Mouse (Mus musculus): Measurements from ENCODE around the gene Olfr541.

The Olfr541 gene

GRCm38 (mm10) chr7:140696967-140697366 is at the start of gene Olfr541:
Gene Olfr541, plus strand, starts transcription at chr7:140697267.

GRCm38 (mm10) chr7:140659630-140660029 is 37.4 kb upstream of the Olfr541 start, which contains the start of gene Olfr539:
Gene Olfr539, plus strand, starts transcription at chr7:140659930.
- WGBS = 62% methylated on average over 4 of the region's 4 CpGs

GRCm38 (mm10) chr7:140670693-140671092 is 26.4 kb upstream of the Olfr541 start:
- 92% methylated on average over 3 of the region's 3 CpGs for WGBS

- 7% methylated on average over 6 of the region's 6 CpGs for whole genome bisulfite sequencing
Measured at GRCm38 (mm10) chr7:140675863-140676262, 21.2 kb upstream of the Olfr541 start.

GRCm38 (mm10) chr7:140679591-140679990 is 17.5 kb upstream of the Olfr541 start:
- 61% methylated on average over 4 of the region's 4 CpGs for WGBS

GRCm38 (mm10) chr7:140681651-140682050 is 15.4 kb upstream of the Olfr541 start, which contains the start of gene Olfr45:
Gene Olfr45, plus strand, starts transcription at chr7:140681951.
- 90% methylated on average over 1 of the region's 1 CpGs for WGBS

GRCm38 (mm10) chr7:140706348-140706747 is 9.3 kb downstream of the Olfr541 start:
- 33% methylated on average over 2 of the region's 2 CpGs for WGBS

- WGBS = 74% methylated on average over 6 of the region's 6 CpGs
Measured at GRCm38 (mm10) chr7:140707536-140708284, 10.6 kb downstream of the Olfr541 start.

GRCm38 (mm10) chr7:140717155-140718055 is 20.3 kb downstream of the Olfr541 start:
- 63% methylated on average over 7 of the region's 7 CpGs for WGBS

GRCm38 (mm10) chr7:140721095-140721494 is 24.0 kb downstream of the Olfr541 start:
- WGBS = 81% methylated on average over 6 of the region's 6 CpGs

- WGBS = 76% methylated on average over 2 of the region's 2 CpGs
Measured at GRCm38 (mm10) chr7:140733162-140733561, 36.1 kb downstream of the Olfr541 start.

- 88% methylated on average over 3 of the region's 3 CpGs for WGBS
Measured at GRCm38 (mm10) chr7:140747402-140747801, 50.3 kb downstream of the Olfr541 start.

- WGBS = 84% methylated on average over 6 of the region's 6 CpGs
Measured at GRCm38 (mm10) chr7:140748116-140748826, 51.2 kb downstream of the Olfr541 start.

GRCm38 (mm10) chr7:140748827-140749160 is 51.7 kb downstream of the Olfr541 start:
- WGBS = 85% methylated on average over 3 of the region's 3 CpGs
